Mouse (Mus musculus) erythroblast, embryonic 14.5 days (primary cell): Measurements from ENCODE around the gene Mettl8. TPM values are rescaled to one million over a fixed set of nuclear protein-coding genes. Genes with fewer than 3 reads are reported as not detected.
A peak's percentile ranks its signal among the peaks of the same experiment; 100 is the strongest.

Experiments
- H3K27me3 ChIP-seq: 2 replicates; pipeline ENCODE4 v1.6.1; 2012; ENCODE audit warnings: inconsistent platforms; ENCODE audit not compliant: control insufficient read depth
- H3K36me3 ChIP-seq: 2 replicates; pipeline ENCODE4 v1.6.1; 2012; ENCODE audit warnings: mild to moderate bottlenecking, inconsistent platforms; ENCODE audit not compliant: control insufficient read depth
- H3K4me1 ChIP-seq: 2 replicates; pipeline ENCODE4 v1.6.1; 2012; ENCODE audit warnings: inconsistent platforms; ENCODE audit not compliant: control insufficient read depth
- H3K4me3 ChIP-seq: replicated peaks from 2 replicates; pipeline ENCODE3; 2012; ENCODE audit warnings: moderate library complexity, mild to moderate bottlenecking, inconsistent platforms
- H3K9me3 ChIP-seq: 2 replicates; pipeline ENCODE4 v1.6.1; 2012; ENCODE audit warnings: low read length, inconsistent platforms, mixed read lengths; ENCODE audit not compliant: control insufficient read depth
- GATA1 ChIP-seq: IDR thresholded peaks from 2 replicates; pipeline ENCODE4 v1.6.1; 2012; ENCODE audit warnings: low read length, inconsistent platforms, mixed read lengths
- TAL1 ChIP-seq: IDR thresholded peaks from 3 replicates; pipeline ENCODE4 v1.6.1; 2012; ENCODE audit warnings: low read length, inconsistent platforms, mixed read lengths
- polyA plus RNA-seq: library from polyadenylated mRNA; stranded (reverse); fragments of >175 nt; gene quantifications from 2 replicates; pipeline ENCODE4 v1.2.3, GENCODE M21; 2012

Gene Mettl8
- 0.18 and 0.36 TPM in 2 replicates for polyA plus RNA-seq

DNA sequence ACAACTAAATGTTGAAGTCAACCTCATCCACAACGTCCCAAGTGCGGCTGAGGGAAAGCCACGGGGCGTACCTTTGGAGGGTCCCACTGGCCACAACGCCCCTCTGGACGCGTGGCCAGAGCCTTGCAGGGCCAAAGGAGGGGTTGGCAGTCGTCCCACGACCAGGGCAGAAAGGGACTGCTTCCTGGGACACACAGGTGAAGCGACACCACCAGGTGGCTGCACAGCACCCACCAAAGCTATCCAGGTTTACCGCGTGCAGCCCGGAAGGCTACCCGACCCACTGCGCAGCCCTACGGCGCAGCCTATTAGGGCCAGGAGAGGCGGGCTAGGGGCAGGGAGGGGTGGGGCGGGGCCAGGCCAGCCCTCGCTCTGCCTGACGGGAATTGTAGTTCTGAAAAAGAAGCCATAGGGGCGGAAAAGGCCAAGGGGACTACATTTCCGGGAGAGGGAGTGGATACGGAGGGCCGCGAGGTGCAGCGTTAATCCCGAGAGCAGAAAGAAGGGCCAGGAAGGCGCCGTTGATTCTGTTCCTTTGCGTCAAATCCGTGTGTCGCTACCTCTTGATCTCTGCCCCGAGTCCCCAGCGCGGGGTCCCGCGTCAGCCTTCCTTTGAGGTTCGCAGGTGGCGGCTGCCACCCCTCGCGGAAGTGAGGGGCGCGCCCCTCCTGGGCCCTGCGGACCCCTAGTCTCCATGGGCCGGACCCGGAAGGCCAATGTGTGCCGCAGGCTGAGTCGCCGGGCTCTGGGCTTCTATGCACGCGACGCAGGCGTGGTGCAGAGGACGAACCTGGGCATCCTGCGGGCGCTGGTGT lies at the start of gene Mettl8, which contains the start of gene Dcaf17:
Gene Mettl8 (minus strand): TSS at position 284 of the 815 bp plus-strand sequence.
Gene Dcaf17 (plus strand): TSS at position 29 of the 815 bp plus-strand sequence.
- H3K4me3 ChIP-seq = peak within 1 kb of the TSS; percentile 95
- peaks cover 32% of the 10 kb centered on the region for H3K4me1 ChIP-seq
- H3K9me3 ChIP-seq = no peaks in the 10 kb centered on the region
- H3K36me3 ChIP-seq = peaks cover 12% of the 10 kb centered on the region
- TF ChIP-seq TAL1 = no peak
- TF ChIP-seq GATA1 = no peak
- no peaks in the 10 kb centered on the region for H3K27me3 ChIP-seq

DNA sequence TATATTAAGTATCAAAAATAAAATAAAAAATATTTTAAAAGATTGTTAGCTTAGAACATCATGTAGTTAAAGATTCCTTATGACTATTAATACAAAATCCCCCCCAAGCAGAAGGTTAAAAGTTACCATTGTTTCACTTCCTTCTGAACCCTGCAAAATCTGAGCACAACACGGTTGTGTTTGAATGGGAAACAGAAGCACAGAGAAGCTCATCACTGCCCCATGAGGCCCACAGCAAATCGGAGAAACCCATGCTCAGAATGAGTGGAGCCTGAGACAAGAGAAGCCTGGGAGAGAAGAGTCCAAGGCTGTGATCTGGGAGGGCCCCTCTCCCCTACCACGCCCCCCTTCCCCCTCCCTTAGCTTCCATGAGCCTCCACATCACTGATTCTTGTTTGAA lies 49.3 kb upstream of the Mettl8 start:
- Histone ChIP-seq H3K27me3 (peaks cover 15% of the 10 kb centered on the region), H3K4me3 (no peak overlapping the region), H3K4me1 (no peaks in the 10 kb centered on the region), H3K36me3 (peaks cover 5% of the 10 kb centered on the region), H3K9me3 (no peaks in the 10 kb centered on the region)
- TF ChIP-seq GATA1 (no peak), TAL1 (no peak)

DNA sequence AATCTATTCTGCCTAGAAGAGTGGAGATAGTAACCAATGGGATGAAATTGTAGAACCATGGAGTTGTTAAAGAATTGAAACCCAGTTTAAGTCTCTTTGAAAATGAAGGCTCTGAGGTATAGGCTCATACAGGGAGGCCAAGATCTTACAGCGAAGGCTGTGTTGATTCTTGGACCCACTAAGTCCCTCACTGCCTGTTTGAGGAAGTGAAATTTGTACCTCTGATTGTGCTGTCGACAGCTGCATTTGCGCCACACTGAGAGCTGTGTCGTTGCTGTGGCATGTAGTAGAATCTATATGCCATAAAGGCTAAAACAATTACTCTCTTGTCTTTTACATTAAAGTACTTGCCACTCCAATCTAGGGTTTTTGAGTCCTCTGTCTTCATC lies 47.9 kb upstream of the Mettl8 start:
- peaks cover 15% of the 10 kb centered on the region for H3K27me3 ChIP-seq
- H3K9me3 ChIP-seq = no peaks in the 10 kb centered on the region
- peaks cover 10% of the 10 kb centered on the region for H3K36me3 ChIP-seq
- TF ChIP-seq GATA1 (no peak), TAL1 (no peak)
- H3K4me3 ChIP-seq = no peak overlapping the region
- no peaks in the 10 kb centered on the region for H3K4me1 ChIP-seq

- no peak overlapping the region for H3K4me3 ChIP-seq
- H3K36me3 ChIP-seq = peaks cover 11% of the 10 kb centered on the region
- H3K4me1 ChIP-seq = no peaks in the 10 kb centered on the region
- H3K27me3 ChIP-seq = peaks cover 15% of the 10 kb centered on the region
- no peak for TF ChIP-seq TAL1
- TF ChIP-seq GATA1 = no peak
- no peaks in the 10 kb centered on the region for H3K9me3 ChIP-seq
Measured at GRCm38 (mm10) chr2:71102621-71103291, 47.4 kb upstream of the Mettl8 start.

DNA sequence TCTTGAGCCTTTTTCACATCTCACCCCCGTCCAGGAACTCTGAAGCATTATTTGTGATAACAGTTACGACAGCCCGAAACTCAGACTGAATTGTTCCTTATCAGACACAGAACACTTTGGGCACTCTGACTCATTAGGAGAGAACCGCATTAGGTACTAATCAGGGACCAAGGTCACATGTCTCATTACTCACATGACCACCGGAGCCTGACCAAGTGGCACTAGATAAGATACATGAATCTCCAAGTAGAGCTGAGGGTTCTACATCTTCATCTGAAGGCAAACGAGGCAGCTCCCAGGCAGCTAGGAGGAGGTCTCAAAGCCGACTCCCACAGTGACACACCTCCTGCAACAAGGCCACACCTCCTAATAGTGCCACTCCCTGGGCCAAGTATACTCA lies 40.8 kb upstream of the Mettl8 start:
- Histone ChIP-seq H3K4me3 (no peak overlapping the region), H3K27me3 (no peaks in the 10 kb centered on the region), H3K9me3 (peaks cover 6% of the 10 kb centered on the region), H3K36me3 (peaks cover 44% of the 10 kb centered on the region), H3K4me1 (peaks cover 46% of the 10 kb centered on the region)
- TF ChIP-seq GATA1 (peak; percentile 47; the same call in 1 of the 2 replicates), TAL1 (no peak)

GRCm38 (mm10) chr2:71090660-71091445 lies 35.5 kb upstream of the Mettl8 start:
- peak; percentile 84 for TF ChIP-seq TAL1
- TF ChIP-seq GATA1 = peak; percentile 34; the same call in 1 of the 2 replicates
- H3K4me1 ChIP-seq = peaks cover 54% of the 10 kb centered on the region
- no peaks in the 10 kb centered on the region for H3K27me3 ChIP-seq
- H3K36me3 ChIP-seq = peaks cover 55% of the 10 kb centered on the region
- H3K9me3 ChIP-seq = no peaks in the 10 kb centered on the region
- H3K4me3 ChIP-seq = no peak overlapping the region

GRCm38 (mm10) chr2:71089766-71090165 lies 34.4 kb upstream of the Mettl8 start:
- Histone ChIP-seq H3K4me3 (no peak overlapping the region), H3K4me1 (peaks cover 50% of the 10 kb centered on the region), H3K27me3 (no peaks in the 10 kb centered on the region), H3K36me3 (peaks cover 55% of the 10 kb centered on the region), H3K9me3 (no peaks in the 10 kb centered on the region)
- no peak for TF ChIP-seq TAL1
- TF ChIP-seq GATA1 = no peak

- Histone ChIP-seq H3K4me3 (no peak overlapping the region), H3K27me3 (no peaks in the 10 kb centered on the region), H3K36me3 (peaks cover 48% of the 10 kb centered on the region), H3K4me1 (no peaks in the 10 kb centered on the region), H3K9me3 (no peaks in the 10 kb centered on the region)
- TF ChIP-seq TAL1 (no peak), GATA1 (no peak)
Measured at GRCm38 (mm10) chr2:71083454-71084193, 28.2 kb upstream of the Mettl8 start.
